Mouse (Mus musculus) limb, embryonic 14.5 days (tissue): ENCODE results near the gene Kcnk3. TPM values are rescaled to one million over a fixed set of nuclear protein-coding genes. Genes with fewer than 3 reads are reported as not detected.

ENCODE experiments used
- ATAC-seq: fragments of 200-750 bp; cut with Nextera tagmentation; 2 replicates; pipeline ENCODE4 v1.8.0; 2017; ENCODE audit warnings: low read depth, moderate number of reproducible peaks, moderate TSS enrichment; ENCODE audit not compliant: low FRiP score
- DNase-seq: peaks from one replicate; pipeline ENCODE4 v3.0.0-alpha.2; 2015; ENCODE audit warnings: low spot score
- H3K27ac ChIP-seq: fragments of 300-500 bp; sonication (generic); replicated peaks from 2 replicates; pipeline ENCODE4 v1.5.1; 2014; ENCODE audit warnings: low read depth, mild to moderate bottlenecking, low read length, moderate library complexity, mixed read lengths
- H3K27me3 ChIP-seq: fragments of 300-500 bp; sonication (generic); 2 replicates; pipeline ENCODE4 v1.6.1; 2014; ENCODE audit warnings: low read length, mixed read lengths; ENCODE audit not compliant: control insufficient read depth, insufficient read depth
- H3K36me3 ChIP-seq: fragments of 300-500 bp; sonication (generic); 2 replicates; pipeline ENCODE4 v1.6.1; 2014; ENCODE audit warnings: mild to moderate bottlenecking, low read length, moderate library complexity, mixed read lengths; ENCODE audit not compliant: control insufficient read depth, insufficient read depth
- H3K4me1 ChIP-seq: fragments of 300-500 bp; sonication (generic); 2 replicates; pipeline ENCODE4 v1.6.1; 2014; ENCODE audit warnings: antibody characterized with exemption, low read length, mixed read lengths; ENCODE audit not compliant: control insufficient read depth, insufficient read depth
- H3K4me2 ChIP-seq: fragments of 300-500 bp; sonication (generic); replicated peaks from 2 replicates; pipeline ENCODE4 v1.6.1; 2014; ENCODE audit warnings: low read depth, mild to moderate bottlenecking, low read length, moderate library complexity; ENCODE audit not compliant: severe bottlenecking
- H3K4me3 ChIP-seq: fragments of 300-500 bp; sonication (generic); replicated peaks from 2 replicates; pipeline ENCODE4 v1.5.1; 2014; ENCODE audit warnings: low read length
- H3K9ac ChIP-seq: fragments of 300-500 bp; sonication (generic); 2 replicates; pipeline ENCODE4 v1.6.1; 2014; ENCODE audit warnings: mild to moderate bottlenecking, low read depth, low read length, moderate library complexity; ENCODE audit not compliant: severe bottlenecking
- H3K9me3 ChIP-seq: fragments of 300-500 bp; sonication (generic); 2 replicates; pipeline ENCODE4 v1.6.1; 2016; ENCODE audit warnings: low read length; ENCODE audit not compliant: control insufficient read depth
- POLR2A ChIP-seq: fragments of 200-500 bp; IDR thresholded peaks from 2 replicates; pipeline ENCODE4 v1.8.0; 2012; ENCODE audit warnings: inconsistent platforms, mild to moderate bottlenecking, moderate library complexity, borderline replicate concordance; ENCODE audit not compliant: insufficient read depth, insufficient read length; ENCODE audit errors: extremely low read depth
- WGBS: fragments of 180-500 bp; shearing (Covaris S2); extraction: QIAGEN DNeasy Blood & Tissue Kit; methylation state at CpG from one replicate; pipeline ENCODE4 v1.1.7; 2014; 5-methylcytosine and 5-hydroxymethylcytosine counted together
- polyA plus RNA-seq, 2 experiments: library from polyadenylated mRNA; depleted of rRNA in 1 of 2; stranded (reverse) in 1 of 2; unstranded in 1 of 2; fragments of >200 nt; fragmentation: Nextera tagmentation in 1 of 2; extraction: Ambion mirVana in 1 of 2; gene quantifications; 2 replicates each; pipeline versions ENCODE4 v1.2.1 to v1.2.3; 2012 to 2014

The Kcnk3 gene
- polyA plus RNA-seq, 2 experiments: 0.53 to 0.88 TPM

GRCm38 (mm10) chr5:30591205-30591731, 3.3 kb downstream of the Kcnk3 start:
- Histone ChIP-seq H3K9ac (no peak overlapping the region), H3K9me3 (no peaks in the 10 kb centered on the region), H3K27me3 (peaks cover 37% of the 10 kb centered on the region), H3K36me3 (no peaks in the 10 kb centered on the region), H3K4me2 (no peak overlapping the region), H3K27ac (no peak overlapping the region), H3K4me3 (no peak overlapping the region), H3K4me1 (peaks cover 18% of the 10 kb centered on the region)
- no peak for ATAC-seq
- 53% methylated on average over 5 of the region's 5 CpGs for WGBS
- DNase-seq: no peak
- TF ChIP-seq POLR2A: no peak

DNA sequence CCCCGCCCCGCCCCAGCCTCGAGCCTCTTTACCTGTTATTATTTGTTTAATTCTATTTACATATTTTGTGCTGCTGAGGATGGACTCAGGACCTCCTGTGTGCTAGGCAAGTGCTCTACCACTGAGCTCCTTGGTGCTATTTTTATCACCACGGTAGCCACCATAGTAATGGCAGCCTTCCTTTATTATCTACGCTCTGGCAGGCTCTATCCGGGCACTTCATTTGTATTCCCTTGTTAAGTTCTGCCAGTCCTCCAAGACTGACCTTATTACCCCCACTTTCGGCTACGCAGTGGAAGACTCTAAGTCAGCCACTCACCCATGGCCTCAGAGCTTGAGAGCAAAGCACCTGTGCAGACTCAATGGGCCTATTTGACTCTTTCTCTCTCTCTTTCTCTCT, 3.8 kb downstream of the Kcnk3 start:
- no peak for ATAC-seq
- peaks cover 18% of the 10 kb centered on the region for H3K4me1 ChIP-seq
- no peak overlapping the region for H3K27ac ChIP-seq

DNA sequence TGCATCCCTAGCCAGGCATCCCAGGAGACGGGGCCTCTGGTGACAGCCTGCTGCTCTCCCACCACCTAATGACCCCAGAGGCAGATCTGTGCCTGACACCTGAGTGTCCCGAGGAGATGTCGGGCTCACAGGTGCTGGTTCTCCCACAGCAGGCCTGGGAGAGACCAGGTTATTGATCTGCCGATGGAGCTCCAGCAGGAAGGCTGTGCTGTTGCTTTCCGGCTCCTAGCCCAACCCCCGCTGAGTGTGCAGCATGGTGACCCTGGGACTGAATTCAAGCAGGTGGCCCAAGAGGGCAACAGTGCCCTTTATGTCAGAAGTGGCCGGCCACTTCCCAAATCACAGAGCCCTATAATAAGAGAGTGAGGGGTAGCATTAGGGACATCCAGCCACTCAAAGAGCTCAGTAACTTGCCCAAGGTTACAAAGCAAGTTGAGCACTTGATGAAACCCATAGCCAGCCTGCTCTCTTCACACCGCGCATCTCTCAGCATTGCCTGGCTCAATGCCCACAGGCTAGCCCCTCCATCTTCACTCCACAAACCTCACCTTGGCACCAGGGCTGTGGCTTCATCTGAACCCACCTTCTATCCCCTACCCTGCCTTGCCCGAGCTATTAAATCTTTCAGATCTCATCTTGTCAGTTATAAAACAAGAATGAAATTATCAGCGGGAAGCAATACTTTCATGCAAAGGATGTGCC, 4.5 kb downstream of the Kcnk3 start:
- peaks cover 28% of the 10 kb centered on the region for H3K27me3 ChIP-seq
- H3K9ac ChIP-seq: no peak overlapping the region
- ATAC-seq (no peak), DNase-seq (no peak)
- no peak overlapping the region for H3K27ac ChIP-seq
- H3K4me2 ChIP-seq: no peak overlapping the region
- 80% methylated on average over 11 of the region's 11 CpGs for WGBS
- H3K9me3 ChIP-seq: no peaks in the 10 kb centered on the region
- peaks cover 18% of the 10 kb centered on the region for H3K4me1 ChIP-seq
- H3K36me3 ChIP-seq: no peaks in the 10 kb centered on the region
- no peak for TF ChIP-seq POLR2A
- no peak overlapping the region for H3K4me3 ChIP-seq

More for the DNA sequence above, 3.8 kb downstream of the Kcnk3 start:
- no peak overlapping the region for H3K4me2 ChIP-seq
- no peaks in the 10 kb centered on the region for H3K36me3 ChIP-seq
- no peak overlapping the region for H3K9ac ChIP-seq
- DNase-seq: no peak
- no peak for TF ChIP-seq POLR2A
- H3K4me3 ChIP-seq: no peak overlapping the region
- H3K9me3 ChIP-seq: no peaks in the 10 kb centered on the region
- peaks cover 34% of the 10 kb centered on the region for H3K27me3 ChIP-seq
- 81% methylated on average over 8 of the region's 8 CpGs for WGBS

GRCm38 (mm10) chr5:30593360-30593759, 5.4 kb downstream of the Kcnk3 start:
- Histone ChIP-seq H3K4me3 (no peak overlapping the region), H3K4me1 (peaks cover 18% of the 10 kb centered on the region), H3K4me2 (no peak overlapping the region), H3K27ac (no peak overlapping the region), H3K9me3 (no peaks in the 10 kb centered on the region), H3K27me3 (peaks cover 22% of the 10 kb centered on the region), H3K9ac (no peak overlapping the region), H3K36me3 (no peaks in the 10 kb centered on the region)
- ATAC-seq (no peak), DNase-seq (no peak)
- no peak for TF ChIP-seq POLR2A
- WGBS: 81% methylated on average over 11 of the region's 11 CpGs

- DNase-seq: no peak
- TF ChIP-seq POLR2A: no peak
- 35% methylated on average over 10 of the region's 10 CpGs for WGBS
Observed at GRCm38 (mm10) chr5:30593811-30594504, 6.0 kb downstream of the Kcnk3 start.

More at GRCm38 (mm10) chr5:30593811-30594504, 6.0 kb downstream of the Kcnk3 start:
- H3K4me2 ChIP-seq: no peak overlapping the region
- H3K36me3 ChIP-seq: no peaks in the 10 kb centered on the region
- H3K4me3 ChIP-seq: no peak overlapping the region
- no peak overlapping the region for H3K9ac ChIP-seq
- H3K4me1 ChIP-seq: peaks cover 12% of the 10 kb centered on the region
- no peaks in the 10 kb centered on the region for H3K9me3 ChIP-seq
- no peak overlapping the region for H3K27ac ChIP-seq
- peaks cover 16% of the 10 kb centered on the region for H3K27me3 ChIP-seq
- ATAC-seq: no peak
